ENCODE assay signal across 9 mouse cellular contexts in genomic region chr16:33697576-33698276, GRCm38 (mm10). TPM values are rescaled to one million over a fixed set of nuclear protein-coding genes. Genes with fewer than 3 reads are reported as not detected.
DNase-seq lines count a peak whose midpoint lies in the region; ATAC-seq and TF ChIP-seq lines count a peak whose summit lies in the region.
"Had no signal": no experiment of that assay in that cellular context is flagged by ENCODE, and none has a peak within 500 bp of the region (broad histone marks: within the 10 kb centered on the region; RNA-seq: fewer than 3 reads in every experiment).

No protein-coding gene starts in this region.

- no peak overlapping the region for H3K4me3 ChIP-seq in lung, postnatal 0 days (ENCODE audit: low read depth, low read length)
- H3K4me3 ChIP-seq in hindbrain, embryonic 13.5 days = no peak overlapping the region
- no peak overlapping the region for H3K4me3 ChIP-seq in small intestine, adult 2 months (ENCODE audit: low read depth, low read length)
- H3K4me3 ChIP-seq: megakaryocyte, embryonic 14.5 days had no signal

- DNase-seq in adrenal gland, postnatal 14 days = peak; percentile 44
- DNase-seq in adrenal gland, adult 2 months = no peak
- DNase-seq in lung, postnatal 0 days (ENCODE audit: low spot score) = no peak
- no peak for DNase-seq in lung, postnatal 4 days
- DNase-seq in ovary, postnatal 14 days (ENCODE audit: low spot score) = no peak
- DNase-seq in urinary bladder, postnatal 25 days (ENCODE audit: low spot score) = no peak

- WGBS in lung, postnatal 0 days = 43% methylated on average over 9 of the region's 9 CpGs
- WGBS in hindbrain, embryonic 13.5 days = 35% methylated on average over 9 of the region's 9 CpGs
- 71% methylated on average over 9 of the region's 9 CpGs for WGBS in small intestine, adult 2 months

- H3K27me3 ChIP-seq in lung, postnatal 0 days (replicated peaks; ENCODE audit: insufficient read depth, low read length) = no peaks in the 10 kb centered on the region
- H3K27me3 ChIP-seq in hindbrain, embryonic 13.5 days = no peaks in the 10 kb centered on the region
- H3K27me3 ChIP-seq in small intestine, adult 2 months (ENCODE audit: control insufficient read depth, insufficient read depth, low read length) = no peaks in the 10 kb centered on the region

- no peak for TF ChIP-seq POLR2A in small intestine, adult 2 months (IDR thresholded peaks at IDR 0.05; ENCODE audit: low read depth, low read length)

- no peak for TF ChIP-seq CTCF in lung, postnatal 0 days (IDR thresholded peaks at IDR 0.05)
- no peak for TF ChIP-seq CTCF in small intestine, adult 2 months (IDR thresholded peaks at IDR 0.05; ENCODE audit: extremely low read depth, insufficient read length, insufficient replicate concordance, low read depth, low read length)

- no peaks in the 10 kb centered on the region for H3K36me3 ChIP-seq in lung, postnatal 0 days (ENCODE audit: insufficient read depth, low read length)
- no peaks in the 10 kb centered on the region for H3K36me3 ChIP-seq in hindbrain, embryonic 13.5 days
- no peaks in the 10 kb centered on the region for H3K36me3 ChIP-seq in small intestine, adult 2 months (ENCODE audit: control insufficient read depth, insufficient read depth, low read length)

- H3K4me2 ChIP-seq in lung, postnatal 0 days (replicated peaks; ENCODE audit: low read depth, low read length) = no peak overlapping the region; the same call in 1 of the 2 replicates
- H3K4me2 ChIP-seq in hindbrain, embryonic 13.5 days = no peak overlapping the region

- peak overlapping the region; percentile 47 for H3K27ac ChIP-seq in lung, postnatal 0 days (ENCODE audit: low read length)
- H3K27ac ChIP-seq in hindbrain, embryonic 13.5 days = peak overlapping the region; percentile 49
- H3K27ac ChIP-seq in small intestine, adult 2 months (ENCODE audit: insufficient read depth, low read depth, low read length) = peak overlapping the region; percentile 59

- H3K9ac ChIP-seq in lung, postnatal 0 days (replicated peaks; ENCODE audit: low read depth) = 0 out of 2 replicates have a peak overlapping the region, but pooled peaks have one; percentile 6
- H3K9ac ChIP-seq in hindbrain, embryonic 13.5 days = 0 out of 2 replicates have a peak overlapping the region, but pooled peaks have one; percentile 7

- no peak for ATAC-seq in lung, postnatal 0 days
- no peak for ATAC-seq in hindbrain, embryonic 13.5 days (ENCODE audit: low FRiP score)

- peaks cover 12% of the 10 kb centered on the region for H3K4me1 ChIP-seq in lung, postnatal 0 days (ENCODE audit: insufficient read depth, low read depth, low read length)
- H3K4me1 ChIP-seq in hindbrain, embryonic 13.5 days (replicated peaks) = peaks cover 54% of the 10 kb centered on the region
- H3K4me1 ChIP-seq in small intestine, adult 2 months (ENCODE audit: control insufficient read depth, insufficient read depth, insufficient read length, low read length) = no peaks in the 10 kb centered on the region; the same call in none of the 2 replicates

- no peaks in the 10 kb centered on the region for H3K9me3 ChIP-seq in lung, postnatal 0 days (ENCODE audit: low read length)
- H3K9me3 ChIP-seq in hindbrain, embryonic 13.5 days = no peaks in the 10 kb centered on the region
- H3K9me3 ChIP-seq: megakaryocyte, embryonic 14.5 days had no signal

- no peak for TF ChIP-seq EP300 in lung, postnatal 0 days (IDR thresholded peaks at IDR 0.05)

RNA-seq across cellular contexts. Expression of gene Heg1, which starts 13.6 kb away (rescaled TPM):
- total RNA-seq in adrenal gland, postnatal 14 days (2021) = 87.2 and 88.6 TPM in 2 replicates
- total RNA-seq in adrenal gland, adult 2 months (2021) = 10 to 100 TPM; 51.5 to 80.5 TPM
- polyA plus RNA-seq in adrenal gland, adult 2 months (2012; rRNA removed) = 25.3 and 32.6 TPM in 2 replicates
- 33.5 and 36.2 TPM in 2 replicates for polyA plus RNA-seq in lung, postnatal 0 days (2015; fragmentation: Nextera tagmentation; extraction: Ambion mirVana)
- 10.2 and 10.6 TPM in 2 replicates for polyA plus RNA-seq in hindbrain, embryonic 13.5 days (2015; fragmentation: Nextera tagmentation; extraction: Ambion mirVana)
- polyA plus RNA-seq in small intestine, adult 2 months (2012; rRNA removed) = 10.0 and 12.0 TPM in 2 replicates
